Mouse (Mus musculus) spleen, adult 10 weeks (tissue): ENCODE measurements around the gene Tet3. TPM values are rescaled to one million over a fixed set of nuclear protein-coding genes. Genes with fewer than 3 reads are reported as not detected.

Experiments used
- polyA plus RNA-seq: library from polyadenylated mRNA; stranded (reverse); fragments of 350-450 nt; fragmentation: Illumina TruSeq; extraction: RNeasy Lipid Tissue Mini Kit (QIAGEN cat#74804); gene quantifications from one replicate; pipeline ENCODE4 v1.2.3, GENCODE M21; 2015; ENCODE audit warnings: low replicate concordance; ENCODE audit not compliant: insufficient read depth

Gene Tet3
- polyA plus RNA-seq: 25.0 TPM

GRCm38 (mm10) chr6:83459034-83459644, at the start of gene Tet3:
Tet3 (minus strand) TSS chr6:83459084.

GRCm38 (mm10) chr6:83506258-83507167, 47.6 kb upstream of the Tet3 start, which contains the start of gene Dguok:
Dguok (minus strand) TSS chr6:83506969.

GRCm38 (mm10) chr6:83348873-83349272, 110.0 kb downstream of the Tet3 start, which contains the start of gene Bola3:
Bola3 (plus strand) TSS chr6:83349147.

GRCm38 (mm10) chr6:83325525-83326393, 133.1 kb downstream of the Tet3 start, which contains the start of the genes Mthfd2 and Mob1a:
Mthfd2 (minus strand) TSS chr6:83325908.
Mob1a (plus strand) TSS chr6:83326016.

Other genes with a start within 250 kb of the Tet3 start
- not detected for gene Slc4a5, start 239.3 kb downstream of the Tet3 start, polyA plus RNA-seq
- 34.2 TPM for gene Mthfd2, start 133.2 kb downstream of the Tet3 start, polyA plus RNA-seq
- 265 TPM for gene Mob1a, start 133.1 kb downstream of the Tet3 start, polyA plus RNA-seq
- gene Bola3, start 109.9 kb downstream of the Tet3 start, polyA plus RNA-seq: 62.7 TPM
- 75.7 TPM for gene Dguok, start 47.9 kb upstream of the Tet3 start, polyA plus RNA-seq
- gene Actg2, start 77.2 kb upstream of the Tet3 start, polyA plus RNA-seq: 11.0 TPM
- gene Stambp, start 113.6 kb upstream of the Tet3 start, polyA plus RNA-seq: 23.9 TPM
- not detected for gene Clec4f, start 197.1 kb upstream of the Tet3 start, polyA plus RNA-seq
- 3.3 TPM for gene Cd207, start 218.8 kb upstream of the Tet3 start, polyA plus RNA-seq